Mouse (Mus musculus): ENCODE measurements around the gene Hoxa13. TPM values are rescaled to one million over a fixed set of nuclear protein-coding genes. Genes with fewer than 3 reads are reported as not detected.
A peak's percentile ranks its signal among the peaks of the same experiment; 100 is the strongest.

The Hoxa13 gene
- polyA plus RNA-seq, 1 experiment from 2014 or later = 0.08 TPM

- Histone ChIP-seq H3K4me1 (replicated peaks) (peaks cover 67% of the 10 kb centered on the region), H3K27ac (replicated peaks) (peak overlapping the region; percentile 100), H3K4me2 (peak overlapping the region; percentile 97), H3K9ac (peak overlapping the region; percentile 100), H3K4me3 (peak overlapping the region; percentile 96), H3K36me3 (no peaks in the 10 kb centered on the region), H3K27me3 (no peaks in the 10 kb centered on the region), H3K9me3 (no peaks in the 10 kb centered on the region)
- 7% methylated on average over 5 of the region's 5 CpGs for WGBS
- ATAC-seq (ENCODE audit: low read depth) = no peak
Observed at GRCm38 (mm10) chr6:52214271-52214670, 46.4 kb downstream of the Hoxa13 start.

DNA sequence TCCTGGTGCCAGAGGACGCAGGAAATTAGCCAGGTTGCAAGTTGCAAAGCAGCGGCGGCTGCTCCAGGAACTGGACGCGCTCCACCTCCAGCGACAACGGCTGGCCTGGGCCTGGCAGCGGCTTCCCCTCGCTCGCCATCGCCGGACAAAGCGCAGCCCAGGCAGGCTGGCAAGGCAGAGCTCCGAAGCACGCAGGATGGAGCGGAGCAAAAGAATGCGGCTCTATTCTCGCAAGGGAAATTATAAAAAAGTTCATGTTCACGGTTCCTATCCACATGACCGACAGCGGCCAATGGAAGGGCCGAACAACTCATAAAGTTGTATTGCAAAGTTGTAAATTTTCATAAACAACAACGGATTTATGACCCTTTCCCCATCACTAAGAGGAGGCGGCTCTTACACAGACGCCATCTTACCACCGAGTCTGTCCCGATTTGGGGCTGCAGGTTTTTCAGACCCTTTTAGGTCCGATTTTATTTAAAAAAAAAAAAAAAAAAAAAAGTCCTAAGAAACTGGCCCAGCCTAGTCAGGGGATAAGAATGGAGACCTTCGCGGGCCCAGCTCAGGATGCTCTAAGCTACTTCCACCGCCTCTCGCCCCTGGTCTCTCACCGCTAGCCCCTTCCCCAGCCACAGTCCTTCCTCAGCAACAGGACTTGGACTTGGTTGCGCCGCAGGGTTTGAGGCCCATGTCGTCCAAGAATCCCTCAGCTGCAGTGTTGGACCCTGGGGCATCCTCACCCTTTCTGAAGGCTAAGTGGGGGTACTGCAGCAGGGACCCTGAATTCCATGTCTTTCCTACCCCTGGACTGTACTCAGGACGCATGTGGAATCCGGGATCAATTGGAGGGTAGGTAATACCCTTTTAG is 47.3 kb downstream of the Hoxa13 start, which contains the start of the genes Hoxa3 and Gm28308:
TSS of gene Hoxa3 (minus strand) at position 218 of the 868 bp plus-strand sequence.
TSS of gene Gm28308 (minus strand) at position 221 of the 868 bp plus-strand sequence.
- Histone ChIP-seq H3K4me1 (replicated peaks) (peaks cover 65% of the 10 kb centered on the region), H3K27ac (replicated peaks) (peak within 1 kb of the TSS; percentile 100), H3K4me2 (peak within 1 kb of the TSS; percentile 97), H3K4me3 (peak within 1 kb of the TSS; percentile 96), H3K27me3 (no peaks in the 10 kb centered on the region), H3K36me3 (no peaks in the 10 kb centered on the region), H3K9ac (peak within 1 kb of the TSS; percentile 100), H3K9me3 (no peaks in the 10 kb centered on the region)
- WGBS = 3% methylated on average over 38 of the region's 38 CpGs
- ATAC-seq (ENCODE audit: low read depth) = peak; percentile 71

GRCm38 (mm10) chr6:52212556-52213118 is 48.0 kb downstream of the Hoxa13 start:
- peaks cover 65% of the 10 kb centered on the region for H3K4me1 ChIP-seq (replicated peaks)
- ATAC-seq (ENCODE audit: low read depth) = peak; percentile 29; the same call in 1 of the 2 replicates
- peak overlapping the region; percentile 100 for H3K9ac ChIP-seq
- no peaks in the 10 kb centered on the region for H3K27me3 ChIP-seq
- H3K9me3 ChIP-seq = no peaks in the 10 kb centered on the region
- WGBS = 1% methylated on average over 22 of the region's 22 CpGs
- H3K4me2 ChIP-seq = peak overlapping the region; percentile 97
- peak overlapping the region; percentile 96 for H3K4me3 ChIP-seq
- H3K27ac ChIP-seq (replicated peaks) = peak overlapping the region; percentile 100
- H3K36me3 ChIP-seq = no peaks in the 10 kb centered on the region

DNA sequence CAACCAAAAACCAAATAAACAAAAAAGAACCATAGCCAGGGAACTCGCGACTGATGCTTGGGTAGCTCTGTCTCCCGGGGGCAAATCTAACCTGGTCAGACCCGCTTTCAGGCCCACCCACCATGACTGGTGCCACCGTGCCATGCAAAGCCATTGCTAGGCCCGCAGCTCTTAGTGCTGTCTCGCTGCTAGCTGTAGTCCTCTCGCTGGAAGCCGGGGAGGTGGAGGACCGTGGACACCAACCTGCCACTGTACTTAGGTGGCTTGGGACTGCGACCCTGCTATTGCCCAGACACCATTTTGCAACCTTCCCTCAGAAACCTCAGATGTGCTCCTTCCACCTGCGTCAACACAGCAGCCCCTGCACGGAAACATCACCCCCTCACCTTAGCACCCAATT is 48.7 kb downstream of the Hoxa13 start:
- no peak for ATAC-seq (ENCODE audit: low read depth)
- Histone ChIP-seq H3K4me3 (peak overlapping the region; percentile 96), H3K27me3 (no peaks in the 10 kb centered on the region), H3K9me3 (no peaks in the 10 kb centered on the region), H3K27ac (replicated peaks) (peak overlapping the region; percentile 100), H3K36me3 (no peaks in the 10 kb centered on the region), H3K9ac (peak overlapping the region; percentile 100), H3K4me1 (replicated peaks) (peaks cover 70% of the 10 kb centered on the region), H3K4me2 (peak overlapping the region; percentile 97)
- under 1% methylated on average over 13 of the region's 13 CpGs for WGBS

DNA sequence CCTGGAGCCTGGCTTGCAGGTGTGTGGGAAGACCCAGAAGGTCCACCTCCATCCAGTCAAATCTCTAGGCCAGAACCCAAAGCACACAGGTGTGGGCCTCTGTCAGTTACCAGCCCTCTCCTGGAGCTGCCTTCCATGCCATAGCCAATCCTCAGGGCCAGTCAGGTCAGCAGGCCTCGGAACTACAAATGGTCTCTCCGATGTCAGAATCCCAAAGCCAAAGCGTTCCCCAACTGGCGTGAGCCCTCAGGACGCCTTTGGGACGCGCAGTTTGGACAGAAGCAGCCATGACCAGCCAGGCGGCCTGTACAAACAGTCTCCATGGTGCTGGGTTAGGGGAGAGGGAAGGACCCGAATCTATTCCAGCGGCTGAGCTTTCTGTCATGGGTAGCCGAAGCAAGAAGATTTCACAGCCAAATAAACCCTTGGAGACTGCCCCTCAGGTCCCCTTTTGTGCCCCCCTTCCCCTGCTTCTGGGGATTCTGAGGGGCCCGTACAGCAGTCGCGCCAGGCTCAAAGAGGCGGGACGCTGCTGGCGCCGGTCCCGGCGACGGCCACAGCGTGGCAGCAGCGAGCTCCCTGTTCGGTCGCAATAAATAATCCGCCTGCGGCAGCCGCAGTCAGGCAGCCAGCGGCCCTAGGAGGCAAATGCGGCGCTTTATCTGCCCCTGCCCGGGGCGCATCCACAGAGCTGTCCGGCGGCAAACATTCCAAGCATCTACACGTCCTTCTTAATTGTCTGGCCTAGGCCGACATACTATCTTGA is 49.3 kb downstream of the Hoxa13 start:
- Histone ChIP-seq H3K9me3 (no peaks in the 10 kb centered on the region), H3K9ac (peak overlapping the region; percentile 100), H3K4me3 (peak overlapping the region; percentile 96), H3K4me2 (peak overlapping the region; percentile 97), H3K4me1 (replicated peaks) (peaks cover 76% of the 10 kb centered on the region), H3K27ac (replicated peaks) (peak overlapping the region; percentile 100), H3K27me3 (no peaks in the 10 kb centered on the region), H3K36me3 (0 out of 2 replicates have a peak, but pooled peaks cover 4% of the 10 kb centered on the region)
- WGBS = 1% methylated on average over 37 of the region's 37 CpGs
- peak; percentile 24; the same call in 1 of the 2 replicates for ATAC-seq (ENCODE audit: low read depth)

GRCm38 (mm10) chr6:52209685-52210046 is 51.0 kb downstream of the Hoxa13 start:
- ATAC-seq (ENCODE audit: low read depth) = no peak
- Histone ChIP-seq H3K4me2 (peak overlapping the region; percentile 97), H3K4me1 (replicated peaks) (peaks cover 76% of the 10 kb centered on the region), H3K4me3 (peak overlapping the region; percentile 96), H3K36me3 (peaks cover 21% of the 10 kb centered on the region), H3K9ac (peak overlapping the region; percentile 100), H3K9me3 (no peaks in the 10 kb centered on the region), H3K27ac (replicated peaks) (peak overlapping the region; percentile 100), H3K27me3 (no peaks in the 10 kb centered on the region)
- under 1% methylated on average over 12 of the region's 12 CpGs for WGBS

DNA sequence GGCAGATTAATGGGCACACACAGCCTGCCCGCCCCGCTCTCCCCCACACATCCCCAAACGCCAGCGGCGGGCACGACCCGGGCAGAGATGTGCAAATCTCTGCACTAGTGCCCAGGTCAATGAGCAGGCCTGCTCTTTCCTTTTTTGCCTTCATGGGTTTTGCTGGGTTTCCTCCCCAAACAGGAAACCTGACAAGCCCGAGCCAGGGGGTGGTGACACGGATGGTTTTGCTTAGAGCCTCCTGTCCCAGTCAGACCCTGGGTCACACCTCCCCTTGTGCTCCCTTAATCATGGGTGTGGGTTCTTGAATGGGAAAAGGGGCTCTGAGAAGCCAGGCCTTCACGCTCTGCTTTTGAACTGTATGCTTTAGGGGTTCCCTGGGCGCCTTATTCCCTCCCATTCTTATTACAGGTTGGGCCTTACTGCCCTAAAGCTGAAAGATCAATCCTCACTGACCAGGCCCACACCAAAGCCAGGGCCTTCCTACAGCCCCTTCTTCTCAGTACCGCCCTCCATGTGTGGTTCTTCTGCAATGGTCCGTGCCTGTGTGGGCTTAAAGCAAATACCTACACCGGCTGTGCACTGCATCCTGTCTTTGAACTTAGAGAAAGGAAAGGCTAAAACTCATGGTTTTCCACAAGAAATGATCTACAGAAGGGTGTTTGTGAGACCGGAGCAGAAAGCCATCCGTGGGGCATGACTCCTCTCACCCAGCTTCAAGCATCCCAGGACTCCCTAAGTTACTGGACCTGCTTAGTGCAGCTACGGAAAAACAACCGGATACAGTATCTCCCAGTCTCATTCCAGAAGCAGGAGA is 51.6 kb downstream of the Hoxa13 start:
- peak overlapping the region; percentile 100 for H3K27ac ChIP-seq (replicated peaks)
- ATAC-seq (ENCODE audit: low read depth) = no peak
- H3K9me3 ChIP-seq = no peaks in the 10 kb centered on the region
- peaks cover 25% of the 10 kb centered on the region for H3K36me3 ChIP-seq
- no peaks in the 10 kb centered on the region for H3K27me3 ChIP-seq
- 4% methylated on average over 18 of the region's 18 CpGs for WGBS
- H3K4me2 ChIP-seq = peak overlapping the region; percentile 97
- peak overlapping the region; percentile 96 for H3K4me3 ChIP-seq
- peaks cover 76% of the 10 kb centered on the region for H3K4me1 ChIP-seq (replicated peaks)
- peak overlapping the region; percentile 100 for H3K9ac ChIP-seq

DNA sequence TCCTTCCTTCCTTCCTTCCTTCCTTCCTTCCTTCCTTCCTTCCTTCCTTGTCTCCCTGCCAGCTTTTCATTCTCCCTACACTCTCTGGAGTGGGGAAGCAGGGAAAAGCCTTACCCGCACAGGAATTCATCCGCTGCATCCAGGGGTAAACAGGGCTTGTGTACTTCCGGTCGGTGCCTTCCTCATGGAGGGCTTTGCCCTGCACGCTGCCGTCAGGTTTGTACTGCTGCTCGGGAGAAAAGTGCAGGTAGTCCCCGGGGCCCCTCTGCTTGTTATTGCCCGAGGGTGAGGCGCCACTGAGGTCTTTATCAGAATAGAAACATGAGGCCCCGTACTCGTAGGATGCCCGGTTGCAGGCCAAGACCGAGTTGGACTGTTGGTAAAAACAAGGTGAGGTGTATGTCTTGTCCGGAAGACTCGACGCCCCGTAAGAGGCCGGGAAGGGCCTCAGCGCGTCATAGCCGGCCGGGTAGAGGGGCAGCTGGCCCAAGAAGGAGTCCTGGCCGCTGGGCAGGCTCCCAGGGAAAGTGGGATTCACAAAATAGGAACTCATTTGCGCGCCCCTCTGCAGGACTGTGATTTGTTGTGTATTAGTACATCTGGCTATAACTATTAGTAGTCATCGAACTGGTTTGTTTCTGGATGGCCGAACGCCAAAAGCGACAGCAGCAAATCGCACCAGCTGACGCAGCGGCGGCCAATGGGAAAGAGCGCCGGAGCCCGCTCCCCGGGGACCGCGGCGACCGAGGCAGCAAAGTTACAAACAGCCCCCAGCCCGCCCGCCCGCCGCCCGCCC is 52.4 kb downstream of the Hoxa13 start, which contains the start of gene Hoxa6:
TSS of gene Hoxa6 (minus strand) at position 651 of the 796 bp plus-strand sequence.
- Histone ChIP-seq H3K4me2 (peak within 1 kb of the TSS; percentile 97), H3K4me1 (replicated peaks) (peaks cover 79% of the 10 kb centered on the region), H3K9me3 (no peaks in the 10 kb centered on the region), H3K4me3 (peak within 1 kb of the TSS; percentile 96), H3K9ac (peak within 1 kb of the TSS; percentile 100), H3K36me3 (peaks cover 33% of the 10 kb centered on the region), H3K27me3 (no peaks in the 10 kb centered on the region), H3K27ac (replicated peaks) (peak within 1 kb of the TSS; percentile 100)
- WGBS = under 1% methylated on average over 47 of the region's 47 CpGs
- no peak for ATAC-seq (ENCODE audit: low read depth)
